Mouse (Mus musculus) E14TG2a.4 (cell line): ENCODE data around the gene Shb.

Source experiments
- H3K27me3 ChIP-seq: 2 replicates; pipeline ENCODE4 v1.6.1; 2014; ENCODE audit warnings: low read length, control low read depth; ENCODE audit not compliant: insufficient read depth
- H3K36me3 ChIP-seq: 2 replicates; pipeline ENCODE4 v1.6.1; 2014; ENCODE audit warnings: low read length, control low read depth; ENCODE audit not compliant: insufficient read depth
- H3K4me1 ChIP-seq: replicated peaks from 2 replicates; pipeline ENCODE4 v1.6.1; 2014; ENCODE audit warnings: low read depth, low read length, control low read depth
- H3K4me3 ChIP-seq: replicated peaks from 2 replicates; pipeline ENCODE4 v1.5.1; 2014; ENCODE audit warnings: mild to moderate bottlenecking, low read length
- H3K9me3 ChIP-seq: 2 replicates; pipeline ENCODE4 v1.6.1; 2014; ENCODE audit warnings: low read length, control low read depth
- CTCF ChIP-seq: conservative IDR thresholded peaks from 2 replicates; pipeline ENCODE4 v1.5.1; 2014; ENCODE audit warnings: low read length
- NANOG ChIP-seq: IDR thresholded peaks from 2 replicates; pipeline ENCODE4 v1.6.1; 2014; ENCODE audit warnings: borderline replicate concordance, low read length, mixed read lengths
- POU5F1 ChIP-seq: IDR thresholded peaks from 2 replicates; pipeline ENCODE4 v1.6.1; 2014; ENCODE audit warnings: low read length, borderline replicate concordance

Shb gene

GRCm38 (mm10) chr4:45441778-45442177, 90.5 kb downstream of the Shb start:
- no peaks in the 10 kb centered on the region for H3K27me3 ChIP-seq
- H3K36me3 ChIP-seq, result peaks cover 77% of the 10 kb centered on the region
- peaks cover 8% of the 10 kb centered on the region; the same call in 1 of the 2 replicates for H3K4me1 ChIP-seq
- no peak for TF ChIP-seq NANOG
- H3K4me3 ChIP-seq, result no peak overlapping the region
- no peaks in the 10 kb centered on the region for H3K9me3 ChIP-seq

GRCm38 (mm10) chr4:45439281-45439680, 93.0 kb downstream of the Shb start:
- TF ChIP-seq CTCF, result no peak
- H3K36me3 ChIP-seq, result peaks cover 59% of the 10 kb centered on the region
- H3K27me3 ChIP-seq, result no peaks in the 10 kb centered on the region
- no peak overlapping the region for H3K4me3 ChIP-seq
- no peaks in the 10 kb centered on the region for H3K9me3 ChIP-seq
- peaks cover 19% of the 10 kb centered on the region for H3K4me1 ChIP-seq

GRCm38 (mm10) chr4:45437010-45437409, 95.3 kb downstream of the Shb start:
- no peak overlapping the region for H3K4me3 ChIP-seq
- peaks cover 43% of the 10 kb centered on the region for H3K36me3 ChIP-seq
- TF ChIP-seq POU5F1 (no peak), CTCF (no peak), NANOG (no peak)
- peaks cover 19% of the 10 kb centered on the region for H3K4me1 ChIP-seq
- H3K9me3 ChIP-seq, result no peaks in the 10 kb centered on the region
- H3K27me3 ChIP-seq, result no peaks in the 10 kb centered on the region

- Histone ChIP-seq H3K27me3 (no peaks in the 10 kb centered on the region), H3K36me3 (peaks cover 43% of the 10 kb centered on the region), H3K4me1 (peaks cover 19% of the 10 kb centered on the region), H3K4me3 (no peak overlapping the region), H3K9me3 (no peaks in the 10 kb centered on the region)
- no peak for TF ChIP-seq CTCF
- TF ChIP-seq POU5F1, result no peak
- no peak for TF ChIP-seq NANOG
Measured at GRCm38 (mm10) chr4:45436383-45436913, 95.8 kb downstream of the Shb start.

DNA sequence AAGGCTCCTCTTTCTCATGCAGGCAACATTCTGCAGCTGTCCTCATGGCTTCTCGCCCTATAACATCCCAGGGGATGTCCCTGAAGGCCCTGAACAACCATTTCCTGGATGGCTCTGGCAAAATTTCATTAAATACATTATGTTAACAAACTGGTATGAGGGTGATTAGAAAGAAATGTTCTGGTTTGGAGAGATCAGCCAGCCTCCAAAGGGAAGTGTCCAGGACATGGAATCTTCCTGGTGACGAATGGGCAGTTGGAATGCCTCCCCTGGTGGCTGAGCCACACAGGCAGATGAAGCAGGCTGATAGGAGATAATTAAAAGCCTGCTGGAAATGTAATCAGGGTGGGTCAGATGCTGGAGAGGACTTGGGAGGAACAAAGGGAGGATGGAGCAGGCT, 96.4 kb downstream of the Shb start:
- Histone ChIP-seq H3K27me3 (no peaks in the 10 kb centered on the region), H3K4me3 (no peak overlapping the region), H3K9me3 (no peaks in the 10 kb centered on the region), H3K36me3 (peaks cover 43% of the 10 kb centered on the region), H3K4me1 (peaks cover 19% of the 10 kb centered on the region)
- TF ChIP-seq POU5F1 (no peak), NANOG (no peak), CTCF (no peak)

DNA sequence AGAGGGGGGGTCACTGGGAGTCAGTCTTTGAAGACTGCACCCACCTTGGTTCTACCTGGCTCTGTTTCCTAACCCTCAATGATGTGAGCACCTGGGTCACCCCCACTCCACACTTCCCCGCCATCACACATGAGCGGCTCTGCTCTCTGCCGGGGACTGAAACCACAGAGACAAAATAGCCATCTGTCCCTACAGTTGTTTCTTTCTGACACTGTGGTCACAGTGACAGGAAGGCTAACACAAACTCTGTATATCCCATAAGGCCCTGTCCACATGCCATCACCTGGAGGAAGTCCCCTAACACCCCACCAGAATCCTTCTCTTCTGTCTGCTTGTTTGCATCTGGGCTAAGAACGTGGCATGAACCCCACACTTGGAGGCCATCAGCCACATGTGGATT, 97.6 kb downstream of the Shb start:
- H3K27me3 ChIP-seq, result no peaks in the 10 kb centered on the region
- H3K9me3 ChIP-seq, result no peaks in the 10 kb centered on the region
- TF ChIP-seq POU5F1, result no peak
- TF ChIP-seq NANOG, result no peak
- TF ChIP-seq CTCF, result no peak
- H3K36me3 ChIP-seq, result peaks cover 31% of the 10 kb centered on the region
- H3K4me3 ChIP-seq, result no peak overlapping the region
- peaks cover 19% of the 10 kb centered on the region for H3K4me1 ChIP-seq

DNA sequence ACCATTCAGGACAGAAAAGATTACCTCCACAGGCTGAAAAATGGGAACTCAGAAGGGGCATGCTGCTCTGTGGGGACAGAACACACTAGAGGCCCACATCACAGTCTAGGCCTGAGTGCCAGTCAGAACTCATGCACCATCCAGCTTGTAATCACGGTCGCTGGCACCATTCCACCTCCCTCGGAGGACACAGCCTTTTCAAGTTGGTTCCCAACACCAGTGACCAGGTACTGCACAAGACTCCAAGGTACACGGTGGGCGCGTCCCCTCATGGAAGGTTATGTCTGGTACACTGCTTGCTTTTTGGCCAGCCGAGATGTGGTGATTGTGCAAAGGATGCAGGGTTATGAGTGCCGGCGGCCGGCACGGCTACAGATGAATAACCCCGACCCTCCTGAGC, 98.2 kb downstream of the Shb start:
- TF ChIP-seq NANOG (no peak), CTCF (no peak), POU5F1 (no peak)
- no peaks in the 10 kb centered on the region for H3K27me3 ChIP-seq
- H3K9me3 ChIP-seq, result no peaks in the 10 kb centered on the region
- H3K4me3 ChIP-seq, result no peak overlapping the region
- peaks cover 35% of the 10 kb centered on the region for H3K36me3 ChIP-seq
- H3K4me1 ChIP-seq, result peaks cover 19% of the 10 kb centered on the region

GRCm38 (mm10) chr4:45431806-45432205, 100.5 kb downstream of the Shb start:
- peaks cover 30% of the 10 kb centered on the region for H3K4me1 ChIP-seq
- peaks cover 33% of the 10 kb centered on the region for H3K36me3 ChIP-seq
- H3K9me3 ChIP-seq, result no peaks in the 10 kb centered on the region
- no peak overlapping the region for H3K4me3 ChIP-seq
- no peak for TF ChIP-seq POU5F1
- TF ChIP-seq NANOG, result no peak
- no peak for TF ChIP-seq CTCF
- no peaks in the 10 kb centered on the region for H3K27me3 ChIP-seq

DNA sequence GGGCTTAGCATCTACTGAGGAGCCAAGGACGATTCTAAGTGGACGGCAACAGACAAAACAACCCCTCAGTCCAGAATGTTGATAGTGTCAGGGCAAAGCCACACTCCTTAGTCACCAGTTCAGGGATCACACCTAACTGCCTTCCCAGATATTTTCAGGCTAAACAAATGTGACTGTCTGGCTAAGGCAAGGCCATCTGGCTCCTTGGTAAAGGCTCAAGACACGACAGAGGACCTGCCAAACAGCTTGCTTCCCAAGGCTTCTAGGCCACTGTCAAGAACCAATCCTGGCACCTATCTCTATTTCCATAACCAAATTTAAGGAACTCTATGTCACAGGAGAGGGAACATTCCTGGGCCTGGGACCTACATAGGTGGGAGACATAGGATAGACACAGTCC, 101.0 kb downstream of the Shb start:
- no peak overlapping the region for H3K4me3 ChIP-seq
- peaks cover 31% of the 10 kb centered on the region for H3K4me1 ChIP-seq
- no peak for TF ChIP-seq POU5F1
- no peak for TF ChIP-seq CTCF
- no peak for TF ChIP-seq NANOG
- H3K36me3 ChIP-seq, result peaks cover 34% of the 10 kb centered on the region
- no peaks in the 10 kb centered on the region for H3K27me3 ChIP-seq
- H3K9me3 ChIP-seq, result no peaks in the 10 kb centered on the region
